Mouse (Mus musculus) spleen, postnatal 10 days (tissue): ENCODE results near the gene Neurl1b.

ENCODE experiments used
- DNase-seq, 2 experiments: peaks; one replicate each; pipeline ENCODE4 v3.0.0; 2021 to 2022; ENCODE audit warnings: low spot score in 2 of 2

The Neurl1b gene

GRCm38 (mm10) chr17:26490910-26491309 lies 76.3 kb downstream of the Neurl1b start:
- DNase-seq, result no peak

GRCm38 (mm10) chr17:26492246-26492645 lies 77.6 kb downstream of the Neurl1b start:
- DNase-seq, result no peak

- no peak for DNase-seq
Observed at GRCm38 (mm10) chr17:26494642-26495468, 80.2 kb downstream of the Neurl1b start.
